13 mouse cellular contexts compared by ENCODE assay signal in genomic region chr10:86183148-86183885, GRCm38 (mm10).
DNase-seq lines count a peak whose midpoint lies in the region; ATAC-seq lines count a peak whose summit lies in the region.
"Had no signal": no experiment of that assay in that cellular context is flagged by ENCODE, and none has a peak within 500 bp of the region (broad histone marks: within the 10 kb centered on the region; RNA-seq: fewer than 3 reads in every experiment).

No protein-coding gene starts in this region.

- H3K4me1 ChIP-seq in forebrain, embryonic 10.5 days = peaks cover 13% of the 10 kb centered on the region
- H3K4me1 ChIP-seq in forebrain, embryonic 11.5 days (replicated peaks; ENCODE audit: control insufficient read depth, insufficient read depth, low read length) = no peaks in the 10 kb centered on the region
- H3K4me1 ChIP-seq in hindbrain, embryonic 12.5 days = 0 out of 2 replicates have a peak, but pooled peaks cover 3% of the 10 kb centered on the region
- H3K4me1 ChIP-seq: hindbrain, embryonic 13.5 days; midbrain, embryonic 12.5 days; neural tube, embryonic 12.5 days had no signal

- no peaks in the 10 kb centered on the region for H3K36me3 ChIP-seq in forebrain, embryonic 10.5 days (replicated peaks)
- H3K36me3 ChIP-seq in forebrain, embryonic 11.5 days (ENCODE audit: control insufficient read depth, insufficient read depth, low read length) = no peaks in the 10 kb centered on the region
- no peaks in the 10 kb centered on the region for H3K36me3 ChIP-seq in hindbrain, embryonic 12.5 days
- H3K36me3 ChIP-seq: hindbrain, embryonic 13.5 days; midbrain, embryonic 12.5 days; neural tube, embryonic 12.5 days had no signal

- no peak for DNase-seq in forebrain, embryonic 10.5 days (ENCODE audit: extremely low spot score, low spot score)
- DNase-seq in forebrain, embryonic 11.5 days (ENCODE audit: low spot score) = no peak
- DNase-seq in 3T3-L1 (ENCODE audit: low read depth, low spot score) = peak; percentile 72
- DNase-seq in fibroblast of lung, adult 2 months (ENCODE audit: low read depth) = peak; percentile 75
- DNase-seq in kidney, postnatal 10 days = peak; percentile 31
- DNase-seq in urinary bladder, postnatal 4 days (ENCODE audit: low spot score in 2 of 2) = no peak
- DNase-seq in thymus, postnatal 25 days = no peak

- H3K9me3 ChIP-seq in forebrain, embryonic 10.5 days = no peaks in the 10 kb centered on the region
- H3K9me3 ChIP-seq in forebrain, embryonic 11.5 days (ENCODE audit: control insufficient read depth, low read length) = no peaks in the 10 kb centered on the region
- H3K9me3 ChIP-seq in hindbrain, embryonic 12.5 days (replicated peaks) = no peaks in the 10 kb centered on the region
- H3K9me3 ChIP-seq: hindbrain, embryonic 13.5 days; midbrain, embryonic 12.5 days; neural tube, embryonic 12.5 days had no signal

- no peak overlapping the region for H3K4me2 ChIP-seq in forebrain, embryonic 11.5 days (ENCODE audit: low read depth, low read length, severe bottlenecking)
- H3K4me2 ChIP-seq in hindbrain, embryonic 12.5 days (replicated peaks) = no peak overlapping the region
- H3K4me2 ChIP-seq: hindbrain, embryonic 13.5 days; liver, embryonic 11.5 days; midbrain, embryonic 12.5 days; neural tube, embryonic 12.5 days had no signal

- ATAC-seq in forebrain, embryonic 11.5 days (replicated peaks; ENCODE audit: low FRiP score) = no peak
- no peak for ATAC-seq in hindbrain, embryonic 12.5 days (ENCODE audit: low FRiP score)

- WGBS in forebrain, embryonic 10.5 days = 75% methylated on average over 8 of the region's 8 CpGs
- 77% methylated on average over 8 of the region's 8 CpGs for WGBS in forebrain, embryonic 11.5 days
- WGBS in hindbrain, embryonic 12.5 days = 72% methylated on average over 8 of the region's 8 CpGs

- H3K4me3 ChIP-seq in forebrain, embryonic 10.5 days = no peak overlapping the region
- no peak overlapping the region for H3K4me3 ChIP-seq in forebrain, embryonic 11.5 days (ENCODE audit: low read depth, low read length)
- no peak overlapping the region for H3K4me3 ChIP-seq in hindbrain, embryonic 12.5 days
- H3K4me3 ChIP-seq: hindbrain, embryonic 13.5 days; layer of hippocampus, adult 2 months; midbrain, embryonic 12.5 days; neural tube, embryonic 12.5 days had no signal

- no peaks in the 10 kb centered on the region for H3K27me3 ChIP-seq in forebrain, embryonic 10.5 days (ENCODE audit: poor library complexity, severe bottlenecking)
- H3K27me3 ChIP-seq in forebrain, embryonic 11.5 days (ENCODE audit: control insufficient read depth, insufficient read depth, low read length) = no peaks in the 10 kb centered on the region
- no peaks in the 10 kb centered on the region for H3K27me3 ChIP-seq in hindbrain, embryonic 12.5 days
- H3K27me3 ChIP-seq: hindbrain, embryonic 13.5 days; midbrain, embryonic 12.5 days; neural tube, embryonic 12.5 days had no signal

- H3K27ac ChIP-seq in forebrain, embryonic 10.5 days = peak overlapping the region; percentile 48; the same call in 1 of the 2 replicates
- H3K27ac ChIP-seq in forebrain, embryonic 11.5 days (ENCODE audit: low read depth, low read length) = no peak overlapping the region
- no peak overlapping the region for H3K27ac ChIP-seq in hindbrain, embryonic 12.5 days
- H3K27ac ChIP-seq: hindbrain, embryonic 13.5 days; layer of hippocampus, adult 2 months; midbrain, embryonic 12.5 days; neural tube, embryonic 12.5 days had no signal

- no peak overlapping the region for H3K9ac ChIP-seq in forebrain, embryonic 11.5 days (ENCODE audit: low read length)
- no peak overlapping the region for H3K9ac ChIP-seq in hindbrain, embryonic 12.5 days
- H3K9ac ChIP-seq: hindbrain, embryonic 13.5 days; midbrain, embryonic 12.5 days; neural tube, embryonic 12.5 days had no signal

Comparison
In these comparisons a context has a peak if more than half of its experiments do, and no peak if none do; other contexts are left out.
1. DNase-seq: peak in 3T3-L1 (single experiment), fibroblast of lung, adult 2 months (single experiment) and kidney, postnatal 10 days (single experiment); none in forebrain, embryonic 10.5 days (single experiment), forebrain, embryonic 11.5 days (single experiment), urinary bladder, postnatal 4 days (0 of 2) and thymus, postnatal 25 days (single experiment).